Comparison of ENCODE assay signal across 26 mouse cellular contexts in the genomic region with DNA sequence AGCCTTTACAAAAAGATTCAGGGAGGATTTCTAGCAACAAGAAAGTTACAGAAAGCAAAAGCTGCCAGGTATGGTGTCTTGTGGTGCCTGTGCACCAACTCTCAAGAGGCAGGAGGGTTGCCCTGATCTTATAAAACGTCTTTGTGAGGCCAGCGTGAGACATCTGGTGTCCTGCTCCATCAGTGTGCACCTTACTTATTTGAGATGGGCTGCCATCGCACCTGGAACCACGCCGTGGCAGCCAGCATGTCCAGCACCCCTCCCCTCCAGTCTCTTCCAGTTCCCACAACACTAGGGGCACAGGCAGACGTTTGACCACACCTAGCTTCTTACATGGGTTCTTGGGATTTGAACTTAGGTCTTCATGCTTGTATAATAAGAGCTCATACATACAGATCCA. TPM values are rescaled to one million over a fixed set of nuclear protein-coding genes. Genes with fewer than 3 reads are reported as not detected.
DNase-seq lines count a peak whose midpoint lies in the region; ATAC-seq lines count a peak whose summit lies in the region.
"Had no signal": no experiment of that assay in that cellular context is flagged by ENCODE, and none has a peak within 500 bp of the region (broad histone marks: within the 10 kb centered on the region; RNA-seq: fewer than 3 reads in every experiment).

No protein-coding gene starts in this region.

- H3K36me3 ChIP-seq in heart, embryonic 10.5 days, result no peaks in the 10 kb centered on the region
- H3K36me3 ChIP-seq in midbrain, embryonic 11.5 days (ENCODE audit: control insufficient read depth, insufficient read depth, low read length), result no peaks in the 10 kb centered on the region
- H3K36me3 ChIP-seq in midbrain, embryonic 13.5 days, result no peaks in the 10 kb centered on the region
- H3K36me3 ChIP-seq: G1E had no signal

- H3K4me3 ChIP-seq in heart, embryonic 10.5 days, result no peak overlapping the region
- no peak overlapping the region for H3K4me3 ChIP-seq in midbrain, embryonic 11.5 days (ENCODE audit: low read depth, low read length)
- no peak overlapping the region for H3K4me3 ChIP-seq in midbrain, embryonic 13.5 days (replicated peaks)

- no peak overlapping the region for H3K4me2 ChIP-seq in midbrain, embryonic 11.5 days
- H3K4me2 ChIP-seq in midbrain, embryonic 13.5 days (replicated peaks), result no peak overlapping the region

- 72% methylated on average over 6 of the region's 6 CpGs for WGBS in heart, embryonic 10.5 days
- WGBS in midbrain, embryonic 11.5 days, result 79% methylated on average over 6 of the region's 6 CpGs
- WGBS in midbrain, embryonic 13.5 days, result 83% methylated on average over 6 of the region's 6 CpGs

- H3K9me3 ChIP-seq in heart, embryonic 10.5 days, result no peaks in the 10 kb centered on the region
- no peaks in the 10 kb centered on the region for H3K9me3 ChIP-seq in midbrain, embryonic 11.5 days (ENCODE audit: control insufficient read depth, low read length)
- H3K9me3 ChIP-seq in midbrain, embryonic 13.5 days, result no peaks in the 10 kb centered on the region
- H3K9me3 ChIP-seq: G1E had no signal

- H3K4me1 ChIP-seq in heart, embryonic 10.5 days, result no peaks in the 10 kb centered on the region
- no peaks in the 10 kb centered on the region for H3K4me1 ChIP-seq in midbrain, embryonic 11.5 days (ENCODE audit: control insufficient read depth, insufficient read depth, low read length)
- no peaks in the 10 kb centered on the region for H3K4me1 ChIP-seq in midbrain, embryonic 13.5 days (replicated peaks)

- peak; percentile 62 for DNase-seq in heart, adult 11 months
- no peak for DNase-seq in heart, adult 8-10 months (ENCODE audit: low spot score)
- peak; percentile 54 for DNase-seq in heart, embryonic 10.5 days (ENCODE audit: low spot score)
- DNase-seq in heart, postnatal 14 days, result no peak
- peak; percentile 0 for DNase-seq in kidney, adult 11 months
- no peak for DNase-seq in kidney, postnatal 14 days
- peak; percentile 17 for DNase-seq in midbrain, embryonic 11.5 days (ENCODE audit: low spot score, missing footprints)
- DNase-seq: adrenal gland, adult 2 months; adrenal gland, adult 8-10 months; adrenal gland, postnatal 10 days; adrenal gland, postnatal 14 days; adrenal gland, postnatal 25 days; adrenal gland, postnatal 36 days; B cell, adult 2 months; cerebellum, adult 11 months; cerebellum, adult 11-12 months had no signal

- intact Hi-C loops in heart, postnatal 14 days (cut with DNase I), result no loop called here

- no peaks in the 10 kb centered on the region for H3K27me3 ChIP-seq in heart, embryonic 10.5 days (ENCODE audit: insufficient read depth, poor library complexity, severe bottlenecking)
- H3K27me3 ChIP-seq in midbrain, embryonic 11.5 days (ENCODE audit: control insufficient read depth, insufficient read depth, low read length), result no peaks in the 10 kb centered on the region
- no peaks in the 10 kb centered on the region for H3K27me3 ChIP-seq in midbrain, embryonic 13.5 days
- H3K27me3 ChIP-seq: CH12.LX, Patski had no signal

- H3K27ac ChIP-seq in heart, embryonic 10.5 days, result no peak overlapping the region
- no peak overlapping the region for H3K27ac ChIP-seq in midbrain, embryonic 11.5 days (ENCODE audit: low read depth, low read length)
- no peak overlapping the region for H3K27ac ChIP-seq in midbrain, embryonic 13.5 days

- no peak for ATAC-seq in midbrain, embryonic 11.5 days (ENCODE audit: low FRiP score)
- no peak for ATAC-seq in midbrain, embryonic 13.5 days
- ATAC-seq: activated CD4-positive, CD25-positive, alpha-beta regulatory T cell, adult 4 months; CD4-positive, CD25-positive, alpha-beta regulatory T cell, adult 4 months; Patski had no signal

- H3K9ac ChIP-seq in midbrain, embryonic 11.5 days (ENCODE audit: low read length), result no peak overlapping the region
- no peak overlapping the region for H3K9ac ChIP-seq in midbrain, embryonic 13.5 days (replicated peaks)

RNA-seq across cellular contexts. Expression of gene Kcnmb3, which starts 3.9 kb away (rescaled TPM):
- not detected for total RNA-seq in heart, adult 8-10 months (2022)
- not detected in 2 replicates for polyA plus RNA-seq in heart, embryonic 10.5 days (2016; fragmentation: Nextera tagmentation; extraction: Ambion mirVana)
- total RNA-seq in heart, postnatal 14 days (2021), result under 1 TPM in 1 of 2 experiments, not detected in 1; 0.17 TPM
- 0.08 and 0.15 TPM in 2 replicates for polyA plus RNA-seq in midbrain, embryonic 11.5 days (2014; fragmentation: Nextera tagmentation; extraction: Ambion mirVana)
- polyA plus RNA-seq in midbrain, embryonic 13.5 days (2015; fragmentation: Nextera tagmentation; extraction: Ambion mirVana), result 0.09 and 0.15 TPM in 2 replicates
- total RNA-seq: adrenal gland, adult 18-20 months; G1E; MEL had no signal
- polyA plus RNA-seq: adrenal gland, adult 2 months; brain, embryonic 14.5 days; C2C12; G1E; Patski had no signal

RNA-seq across cellular contexts. Expression of gene Zfp639, which starts 21.9 kb away (rescaled TPM):
- 10 to 100 TPM; 21.3 to 30.0 (median 25.8) TPM for total RNA-seq in heart, adult 8-10 months (2022)
- 31.4 and 40.2 TPM in 2 replicates for polyA plus RNA-seq in heart, embryonic 10.5 days (2016; fragmentation: Nextera tagmentation; extraction: Ambion mirVana)
- 10 to 100 TPM; 21.1 to 23.5 TPM for total RNA-seq in heart, postnatal 14 days (2021)
- 42.1 and 50.3 TPM in 2 replicates for polyA plus RNA-seq in midbrain, embryonic 11.5 days (2014; fragmentation: Nextera tagmentation; extraction: Ambion mirVana)
- 36.5 and 40.4 TPM in 2 replicates for polyA plus RNA-seq in midbrain, embryonic 13.5 days (2015; fragmentation: Nextera tagmentation; extraction: Ambion mirVana)

RNA-seq across cellular contexts. Expression of gene Mfn1, which starts 41.1 kb away (rescaled TPM):
- total RNA-seq in heart, adult 8-10 months (2022), result 100 to 1,000 TPM; 446 to 480 (median 447) TPM
- polyA plus RNA-seq in heart, embryonic 10.5 days (2016; fragmentation: Nextera tagmentation; extraction: Ambion mirVana), result 45.6 and 65.3 TPM in 2 replicates
- 100 to 1,000 TPM; 361 to 370 TPM for total RNA-seq in heart, postnatal 14 days (2021)
- 29.7 and 31.2 TPM in 2 replicates for polyA plus RNA-seq in midbrain, embryonic 11.5 days (2014; fragmentation: Nextera tagmentation; extraction: Ambion mirVana)
- polyA plus RNA-seq in midbrain, embryonic 13.5 days (2015; fragmentation: Nextera tagmentation; extraction: Ambion mirVana), result 35.9 and 39.9 TPM in 2 replicates

Comparison
In these comparisons a context has a peak if more than half of its experiments do, and no peak if none do; other contexts are left out.
1. DNase-seq: peak in heart, adult 11 months (single experiment), heart, embryonic 10.5 days (single experiment), kidney, adult 11 months (single experiment) and midbrain, embryonic 11.5 days (single experiment); none in heart, adult 8-10 months (single experiment), heart, postnatal 14 days (0 of 2) and kidney, postnatal 14 days (single experiment).